Mouse (Mus musculus): ENCODE data around the gene Gm21319.
"Not testable (repeated sequence)": the region's sequence is repeated elsewhere in the genome, so short reads cannot be mapped to it uniquely, and the experiment has no call there.

The Gm21319 gene

GRCm38 (mm10) chr12:87775655-87776054 lies at the start of gene Gm21319:
Gene Gm21319, minus strand, starts transcription at chr12:87775755.
- DNase-seq (ENCODE audit: low spot score) = not testable (repeated sequence)

GRCm38 (mm10) chr12:87816277-87816676 lies 40.7 kb upstream of the Gm21319 start, which contains the start of gene BB287469:
Gene BB287469, plus strand, starts transcription at chr12:87816577.
- DNase-seq (ENCODE audit: low spot score) = not testable (repeated sequence)

- not testable (repeated sequence) for DNase-seq (ENCODE audit: low spot score)
Measured at GRCm38 (mm10) chr12:87797971-87798370, 22.4 kb upstream of the Gm21319 start.

GRCm38 (mm10) chr12:87795212-87795611 lies 19.7 kb upstream of the Gm21319 start, which contains the start of gene Gm21936:
Gene Gm21936, plus strand, starts transcription at chr12:87795512.
- DNase-seq (ENCODE audit: low spot score) = not testable (repeated sequence)
